Mouse (Mus musculus) bone marrow macrophage, adult 2 months (primary cell): ENCODE data around the gene Arl14. TPM values are rescaled to one million over a fixed set of nuclear protein-coding genes. Genes with fewer than 3 reads are reported as not detected.

ENCODE experiments used
- H3K27ac ChIP-seq: 2 replicates; pipeline ENCODE4 v1.5.1; 2012; ENCODE audit warnings: low read depth, low read length; ENCODE audit not compliant: insufficient read depth
- H3K4me1 ChIP-seq: 2 replicates; pipeline ENCODE4 v1.6.1; 2012; ENCODE audit warnings: low read length; ENCODE audit not compliant: control insufficient read depth, insufficient read depth
- H3K4me3 ChIP-seq: 2 replicates; pipeline ENCODE4 v1.5.1; 2012; ENCODE audit warnings: mild to moderate bottlenecking, low read length, moderate library complexity; ENCODE audit not compliant: insufficient read depth
- CTCF ChIP-seq: IDR thresholded peaks from 2 replicates; pipeline ENCODE4 v1.5.1; 2012; ENCODE audit warnings: low read depth, mild to moderate bottlenecking, low read length, moderate library complexity
- POLR2A ChIP-seq: IDR thresholded peaks from 2 replicates; pipeline ENCODE4 v1.6.1; 2012; ENCODE audit warnings: mild to moderate bottlenecking, low read depth, low read length, borderline replicate concordance
- polyA plus RNA-seq: library from polyadenylated mRNA; stranded (reverse); fragments of >200 nt; gene quantifications from 2 replicates; pipeline ENCODE4 v1.2.4, GENCODE M21; 2012; ENCODE audit not compliant: missing spikeins, insufficient read depth, insufficient read length

Arl14 gene
- polyA plus RNA-seq, 1 experiment = not detected

DNA sequence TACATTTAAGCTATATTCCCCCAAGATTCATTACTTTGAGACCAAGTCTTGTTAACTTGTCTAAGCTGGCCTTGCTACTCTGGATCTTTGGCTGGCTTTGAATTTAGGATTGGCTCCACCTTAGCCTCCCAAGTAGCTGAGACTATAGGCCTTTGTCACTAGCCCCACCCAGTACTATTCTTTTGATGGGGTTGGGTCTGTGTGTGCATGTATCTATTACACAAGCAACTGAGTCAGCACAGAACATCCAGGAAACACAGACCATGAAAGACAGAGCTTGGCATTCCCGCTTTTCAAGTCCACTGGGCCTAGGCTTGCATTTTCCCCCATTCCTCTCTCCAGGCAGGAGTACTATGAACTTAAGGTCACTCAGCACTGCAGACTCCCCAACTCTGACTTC is 12.3 kb downstream of the Arl14 start:
- Histone ChIP-seq H3K4me1 (no peaks in the 10 kb centered on the region), H3K4me3 (no peak overlapping the region), H3K27ac (no peak overlapping the region)
- TF ChIP-seq CTCF = no peak
- TF ChIP-seq POLR2A = no peak

DNA sequence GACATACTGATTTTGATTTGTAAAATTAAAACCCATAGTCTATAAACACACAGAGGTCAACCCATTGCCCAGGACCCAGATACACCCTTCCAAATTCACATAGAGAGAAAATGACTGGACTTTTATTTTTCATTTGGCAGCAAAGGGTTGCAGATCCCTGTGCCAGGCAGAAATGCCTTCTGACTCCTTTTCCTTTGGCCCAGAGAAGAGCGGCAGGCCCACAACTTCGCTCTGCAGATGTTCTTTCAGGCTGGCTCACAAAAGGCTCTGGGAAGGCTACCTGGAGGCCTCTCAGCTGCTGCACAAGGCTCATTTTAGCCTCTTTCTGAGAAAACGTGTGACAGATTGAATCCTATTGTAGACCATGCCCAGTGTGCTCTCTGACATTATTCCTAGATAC is 13.6 kb downstream of the Arl14 start:
- no peak overlapping the region for H3K27ac ChIP-seq
- peaks cover under 1% of the 10 kb centered on the region for H3K4me1 ChIP-seq
- TF ChIP-seq POLR2A (no peak), CTCF (no peak)
- H3K4me3 ChIP-seq = no peak overlapping the region

DNA sequence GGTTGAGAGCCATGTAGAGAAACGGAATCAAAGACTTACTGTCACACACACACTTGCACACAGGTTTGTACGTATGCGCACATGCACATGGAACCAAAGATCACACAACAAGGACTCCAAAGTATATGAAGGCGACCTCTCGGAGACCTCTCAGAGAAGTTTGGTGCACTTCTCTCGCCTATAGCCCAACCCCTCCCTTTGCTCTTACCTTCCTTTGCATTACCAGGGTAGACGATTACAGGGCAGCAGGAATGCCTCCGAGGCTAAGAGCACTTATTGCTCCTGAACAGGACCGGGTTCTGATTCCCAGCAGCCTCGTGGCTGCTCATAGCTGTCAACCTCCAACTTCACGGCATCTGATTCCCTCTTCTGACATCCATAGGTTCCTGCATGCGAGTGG is 14.3 kb downstream of the Arl14 start:
- Histone ChIP-seq H3K4me1 (peaks cover 6% of the 10 kb centered on the region), H3K27ac (no peak overlapping the region), H3K4me3 (no peak overlapping the region)
- TF ChIP-seq POLR2A = no peak
- TF ChIP-seq CTCF = no peak

DNA sequence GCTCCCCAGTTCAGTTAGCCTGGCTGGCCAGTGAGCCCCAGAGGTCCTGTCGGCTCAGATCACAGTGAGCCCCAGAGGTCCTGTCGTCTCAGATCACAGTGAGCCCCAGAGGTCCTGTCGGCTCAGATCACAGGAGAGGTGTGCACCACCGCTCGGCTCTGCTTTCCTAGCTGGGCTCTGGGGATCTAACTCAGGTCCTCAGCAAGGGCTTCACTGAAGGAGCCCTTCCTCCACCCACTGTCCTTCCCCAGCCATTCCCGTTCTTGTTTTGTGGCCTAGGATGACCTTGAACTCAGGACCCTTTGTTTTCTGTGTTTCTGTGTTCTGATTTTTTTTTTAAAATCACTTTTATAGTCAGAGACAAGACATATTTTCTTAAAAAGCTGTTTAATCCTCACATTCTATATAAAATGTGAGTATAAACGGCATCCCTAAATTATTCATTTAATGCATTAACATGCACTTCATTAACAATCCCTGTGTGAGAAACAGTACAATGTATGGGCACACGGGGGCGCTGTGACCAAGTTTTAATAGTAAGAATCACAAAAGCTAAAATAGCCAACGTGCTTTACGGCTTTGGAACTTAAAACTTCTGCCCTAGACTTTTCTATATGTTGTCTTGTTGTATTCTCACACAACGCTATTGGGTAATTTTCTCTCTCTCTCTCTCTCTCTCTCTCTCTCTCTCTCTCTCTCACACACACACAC is 16.1 kb downstream of the Arl14 start:
- Histone ChIP-seq H3K27ac (no peak overlapping the region), H3K4me1 (peaks cover 8% of the 10 kb centered on the region), H3K4me3 (no peak overlapping the region)
- TF ChIP-seq POLR2A = no peak
- no peak for TF ChIP-seq CTCF

DNA sequence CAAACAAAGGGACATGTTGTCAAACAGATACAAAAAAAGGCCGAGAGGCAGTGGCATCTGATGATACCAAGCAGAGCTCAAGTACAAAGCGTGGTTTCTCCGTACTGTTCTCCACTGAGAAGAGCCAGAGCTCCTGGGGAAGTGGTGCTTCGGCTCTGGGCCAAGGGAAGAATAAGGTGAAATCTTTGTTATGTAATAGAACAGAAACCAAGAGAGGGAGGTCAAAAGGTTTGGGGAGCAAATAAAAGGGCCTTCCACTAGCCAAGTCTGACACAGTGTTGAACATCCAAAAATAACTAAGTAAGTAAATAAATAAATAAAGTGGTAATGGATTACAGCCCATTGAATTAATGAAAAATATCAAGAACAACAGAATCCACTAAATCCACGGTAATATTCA is 17.0 kb downstream of the Arl14 start:
- no peak overlapping the region for H3K27ac ChIP-seq
- TF ChIP-seq CTCF = no peak
- no peak for TF ChIP-seq POLR2A
- H3K4me1 ChIP-seq = peaks cover 8% of the 10 kb centered on the region
- no peak overlapping the region for H3K4me3 ChIP-seq

DNA sequence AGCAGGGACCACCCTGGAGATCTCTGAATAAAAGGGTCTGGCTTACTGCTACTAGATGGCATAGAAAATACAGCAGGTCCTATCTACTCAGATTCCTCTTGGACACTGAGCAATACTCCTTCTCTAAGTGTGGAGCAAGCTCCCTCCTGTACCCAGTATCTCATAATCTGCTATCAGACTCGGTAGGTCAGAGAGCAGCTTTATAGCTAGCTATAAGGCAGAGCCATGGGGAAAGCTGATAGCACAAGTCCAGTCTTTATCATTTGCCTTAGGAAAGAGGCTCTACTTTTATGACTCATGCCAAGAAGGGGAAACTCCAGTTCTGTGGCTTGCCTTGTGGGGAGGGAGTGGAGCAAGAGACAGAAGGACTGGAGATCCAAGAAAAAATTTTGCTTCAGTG is 18.8 kb downstream of the Arl14 start:
- Histone ChIP-seq H3K27ac (no peak overlapping the region), H3K4me3 (no peak overlapping the region), H3K4me1 (peaks cover 8% of the 10 kb centered on the region)
- TF ChIP-seq CTCF (no peak), POLR2A (no peak)

DNA sequence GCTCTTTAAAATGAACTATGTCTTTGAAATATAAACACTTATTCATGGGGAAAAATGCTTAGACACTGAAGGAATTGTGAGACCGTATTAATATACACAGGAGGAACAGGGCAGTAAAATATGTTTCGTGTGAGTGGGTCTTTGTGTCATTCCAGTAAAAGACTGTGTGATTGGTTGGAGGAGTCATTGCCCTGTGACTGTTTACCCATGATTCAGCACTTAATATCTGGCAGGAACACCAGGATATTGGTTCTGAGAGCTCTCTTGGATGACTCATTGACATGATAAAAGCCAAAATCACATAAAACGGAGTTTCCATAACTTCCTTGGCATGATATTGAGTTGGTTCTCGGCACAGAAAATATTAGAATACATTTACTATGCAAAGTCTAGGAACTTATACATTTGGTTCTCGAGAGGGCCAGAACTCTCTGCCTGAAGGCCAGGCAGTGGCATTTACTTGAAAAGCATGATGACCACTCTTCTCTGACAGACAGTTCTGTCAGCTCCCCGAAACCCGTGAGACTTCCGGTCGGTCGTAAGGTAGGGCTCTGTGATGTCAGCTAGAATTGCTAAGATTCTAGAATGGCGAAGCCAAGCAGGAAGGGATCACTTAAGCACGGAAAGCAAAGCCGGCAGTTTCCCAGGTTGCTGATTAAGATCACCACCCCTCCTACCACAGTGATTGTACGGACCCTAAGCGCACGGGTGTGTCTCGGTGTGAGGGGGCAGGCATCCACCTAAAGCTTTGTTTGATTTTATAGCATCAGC is 31.1 kb downstream of the Arl14 start:
- Histone ChIP-seq H3K27ac (no peak overlapping the region), H3K4me1 (no peaks in the 10 kb centered on the region), H3K4me3 (no peak overlapping the region)
- TF ChIP-seq CTCF = no peak
- no peak for TF ChIP-seq POLR2A

DNA sequence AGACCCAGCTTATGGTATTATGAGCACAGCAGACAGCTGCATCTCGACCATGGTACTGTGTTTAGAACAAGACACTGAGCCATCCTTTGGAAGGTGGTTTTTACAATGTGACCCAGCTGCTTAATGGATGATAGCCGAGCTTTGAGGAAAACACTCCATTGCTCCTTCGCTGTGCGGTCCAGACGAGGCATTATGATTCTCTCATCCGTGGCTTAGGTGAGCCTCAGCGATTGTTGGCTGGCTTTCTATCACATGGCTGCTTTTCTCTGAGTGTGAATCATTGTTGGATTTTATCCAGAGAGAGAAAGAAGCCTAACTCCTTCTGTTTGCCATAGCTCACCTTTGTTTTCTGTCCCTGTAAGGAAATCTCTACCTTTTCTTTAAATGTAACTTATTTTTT is 32.5 kb downstream of the Arl14 start:
- Histone ChIP-seq H3K4me3 (no peak overlapping the region), H3K4me1 (peaks cover 3% of the 10 kb centered on the region; the same call in 1 of the 2 replicates), H3K27ac (no peak overlapping the region)
- TF ChIP-seq CTCF (no peak), POLR2A (no peak)

DNA sequence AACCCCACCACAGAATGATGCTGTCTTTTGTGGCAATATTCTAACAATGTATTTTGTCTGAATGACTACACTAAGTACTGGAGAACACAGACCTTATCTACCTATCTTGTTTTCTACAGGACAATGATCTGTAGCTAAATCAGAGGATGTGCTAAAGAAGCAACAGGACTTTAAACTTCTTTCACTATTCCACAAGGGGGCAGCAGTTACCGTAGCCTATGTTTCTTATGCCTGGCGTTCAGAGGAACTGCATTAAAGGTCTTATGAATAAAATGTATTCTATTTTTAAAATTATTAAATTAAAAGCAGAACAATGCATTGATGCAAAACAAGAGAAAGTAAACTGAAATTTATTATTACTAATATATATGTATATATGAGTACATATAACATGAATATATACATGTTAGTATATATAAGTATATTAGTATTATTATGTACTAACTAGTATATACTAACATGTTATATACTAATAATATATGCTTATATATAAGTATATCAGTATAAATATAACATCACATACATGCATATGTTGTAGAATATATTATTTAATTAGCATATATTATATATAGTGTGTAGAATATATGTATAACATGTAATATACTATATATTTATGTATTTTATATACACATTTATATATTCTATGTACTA is 35.0 kb downstream of the Arl14 start:
- no peak for TF ChIP-seq POLR2A
- no peak for TF ChIP-seq CTCF
- Histone ChIP-seq H3K27ac (no peak overlapping the region), H3K4me1 (peaks cover 3% of the 10 kb centered on the region; the same call in 1 of the 2 replicates), H3K4me3 (no peak overlapping the region)
